Mouse (Mus musculus) R1 (cell line): ENCODE results near the gene Olfr1314.

Experiments used
- DNase-seq: peaks from one replicate; pipeline ENCODE4 v3.0.0-alpha.2; 2018; ENCODE audit warnings: low read depth, low spot score

Gene Olfr1314

GRCm38 (mm10) chr2:112096681-112097080, at the start of gene Olfr1314:
Gene Olfr1314 (minus strand): TSS chr2:112096781.
- no peak for DNase-seq

GRCm38 (mm10) chr2:112140029-112140428, 43.4 kb upstream of the Olfr1314 start, which contains the start of gene Olfr1317:
Gene Olfr1317 (plus strand): TSS chr2:112140329.
- DNase-seq = no peak

- DNase-seq = no peak
Measured at GRCm38 (mm10) chr2:112134877-112135276, 38.3 kb upstream of the Olfr1314 start, which contains the start of gene Olfr1316. Gene Olfr1316 (minus strand): TSS chr2:112134977.

GRCm38 (mm10) chr2:112115340-112115739, 18.8 kb upstream of the Olfr1314 start, which contains the start of gene Olfr1315-ps1:
Gene Olfr1315-ps1 (minus strand): TSS chr2:112115440.
- no peak for DNase-seq

- no peak for DNase-seq
Measured at GRCm38 (mm10) chr2:112077743-112078142, 18.8 kb downstream of the Olfr1314 start, which contains the start of gene Olfr1313. Gene Olfr1313 (minus strand): TSS chr2:112077843.

GRCm38 (mm10) chr2:112050138-112050537, 46.4 kb downstream of the Olfr1314 start, which contains the start of gene Olfr1312:
Gene Olfr1312 (minus strand): TSS chr2:112050238.
- DNase-seq = no peak
